ENCODE assay signal across 28 mouse cellular contexts in the genomic region with DNA sequence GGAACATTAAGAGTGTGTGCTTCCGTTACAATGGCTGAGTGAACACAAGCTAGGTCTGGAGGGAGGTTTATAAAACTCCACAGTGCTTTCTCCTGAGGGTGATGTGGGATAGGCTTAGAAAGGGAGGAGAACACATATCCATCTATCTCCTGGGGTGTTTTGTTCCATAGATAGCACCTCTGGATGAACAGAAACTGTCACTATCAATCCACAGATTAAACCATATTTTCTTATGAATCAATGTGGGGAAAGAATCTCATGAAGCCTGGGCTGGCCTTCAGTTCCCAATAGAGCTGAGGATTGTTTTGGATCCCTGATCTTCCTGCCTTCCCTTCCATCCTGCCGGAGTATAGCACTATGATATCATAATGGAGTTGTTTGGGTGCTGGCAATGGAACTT. TPM values are rescaled to one million over a fixed set of nuclear protein-coding genes. Genes with fewer than 3 reads are reported as not detected.
A peak's percentile ranks its signal among the peaks of the same experiment; 100 is the strongest.
DNase-seq lines count a peak whose midpoint lies in the region; ATAC-seq and TF ChIP-seq lines count a peak whose summit lies in the region.
"Had no signal": no experiment of that assay in that cellular context is flagged by ENCODE, and none has a peak within 500 bp of the region (broad histone marks: within the 10 kb centered on the region; RNA-seq: fewer than 3 reads in every experiment).

No protein-coding gene starts in this region.

- H3K9me3 ChIP-seq in midbrain, embryonic 11.5 days (ENCODE audit: control insufficient read depth, low read length), result peaks cover 2% of the 10 kb centered on the region; the same call in 1 of the 2 replicates
- peaks cover 7% of the 10 kb centered on the region; the same call in 1 of the 2 replicates for H3K9me3 ChIP-seq in midbrain, embryonic 10.5 days (replicated peaks)
- H3K9me3 ChIP-seq: embryonic facial prominence, embryonic 13.5 days; embryonic facial prominence, embryonic 15.5 days had no signal

- no peak overlapping the region for H3K9ac ChIP-seq in midbrain, embryonic 11.5 days (ENCODE audit: low read length)
- H3K9ac ChIP-seq: embryonic facial prominence, embryonic 13.5 days; embryonic facial prominence, embryonic 15.5 days; forebrain, embryonic 12.5 days had no signal

- DNase-seq in cerebellum, adult 2 months, result no peak
- no peak for DNase-seq in layer of hippocampus, adult 2 months (ENCODE audit: low spot score in 2 of 2)
- DNase-seq in layer of hippocampus, postnatal 36 days, result no peak
- peak; percentile 72 for DNase-seq in midbrain, embryonic 11.5 days (ENCODE audit: low spot score, missing footprints)
- no peak for DNase-seq in midbrain, embryonic 10.5 days (ENCODE audit: low spot score)
- DNase-seq: adrenal gland, adult 8-10 months; adrenal gland, postnatal 14 days; adrenal gland, postnatal 36 days; B cell, adult 2 months; cerebellum, adult 11 months; cerebellum, adult 18-20 months; cerebellum, adult 9-10 months; cerebellum, postnatal 10 days; cerebellum, postnatal 25 days; embryo, embryonic 11 days had no signal

- no peak for TF ChIP-seq POLR2A in cerebellum, adult 2 months (IDR thresholded peaks at IDR 0.05; ENCODE audit: borderline replicate concordance, insufficient read depth, low read length)

- H3K4me3 ChIP-seq in cerebellum, adult 2 months (replicated peaks; ENCODE audit: insufficient read depth, low read depth, low read length), result no peak overlapping the region
- H3K4me3 ChIP-seq in layer of hippocampus, adult 2 months, result peak overlapping the region; percentile 8; the same call in 1 of the 2 replicates
- H3K4me3 ChIP-seq in midbrain, embryonic 11.5 days (ENCODE audit: low read depth, low read length), result no peak overlapping the region
- no peak overlapping the region for H3K4me3 ChIP-seq in midbrain, embryonic 10.5 days
- H3K4me3 ChIP-seq: embryonic facial prominence, embryonic 13.5 days; embryonic facial prominence, embryonic 15.5 days; erythroblast, embryonic 14.5 days; forebrain, embryonic 10.5 days; forebrain, embryonic 12.5 days had no signal

- H3K4me1 ChIP-seq in cerebellum, adult 2 months (ENCODE audit: control insufficient read depth, insufficient read depth, low read length), result 0 out of 2 replicates have a peak, but pooled peaks cover 3% of the 10 kb centered on the region
- H3K4me1 ChIP-seq in midbrain, embryonic 11.5 days (ENCODE audit: control insufficient read depth, insufficient read depth, low read length), result no peaks in the 10 kb centered on the region; the same call in 1 of the 2 replicates
- peaks cover 7% of the 10 kb centered on the region for H3K4me1 ChIP-seq in midbrain, embryonic 10.5 days

- ATAC-seq in cerebellum, adult (ENCODE audit: insufficient number of reproducible peaks, low FRiP score, low TSS enrichment), result no peak
- ATAC-seq in midbrain, embryonic 11.5 days (ENCODE audit: low FRiP score), result no peak
- ATAC-seq: activated CD4-positive, CD25-positive, alpha-beta regulatory T cell, adult 4 months; CD4-positive, CD25-positive, alpha-beta regulatory T cell, adult 4 months; forebrain, embryonic 14.5 days; forebrain, embryonic 16.5 days; Patski had no signal

- H3K36me3 ChIP-seq in midbrain, embryonic 11.5 days (ENCODE audit: control insufficient read depth, insufficient read depth, low read length), result no peaks in the 10 kb centered on the region
- no peaks in the 10 kb centered on the region; the same call in 1 of the 2 replicates for H3K36me3 ChIP-seq in midbrain, embryonic 10.5 days
- H3K36me3 ChIP-seq: forebrain, embryonic 12.5 days; G1E had no signal

- H3K27ac ChIP-seq in cerebellum, adult 2 months (ENCODE audit: insufficient read depth, low read length), result peak overlapping the region; percentile 13; the same call in 1 of the 2 replicates
- peak overlapping the region; percentile 92 for H3K27ac ChIP-seq in layer of hippocampus, adult 2 months
- no peak overlapping the region for H3K27ac ChIP-seq in midbrain, embryonic 11.5 days (ENCODE audit: low read depth, low read length)
- H3K27ac ChIP-seq in midbrain, embryonic 10.5 days (replicated peaks), result no peak overlapping the region
- H3K27ac ChIP-seq: embryonic facial prominence, embryonic 13.5 days; embryonic facial prominence, embryonic 15.5 days; forebrain, embryonic 10.5 days; forebrain, embryonic 12.5 days had no signal

- no peaks in the 10 kb centered on the region for H3K27me3 ChIP-seq in cerebellum, adult 2 months (ENCODE audit: control insufficient read depth, insufficient read depth, low read length)
- H3K27me3 ChIP-seq in midbrain, embryonic 11.5 days (ENCODE audit: control insufficient read depth, insufficient read depth, low read length), result peaks cover 77% of the 10 kb centered on the region
- H3K27me3 ChIP-seq in midbrain, embryonic 10.5 days (ENCODE audit: low read depth, poor library complexity, severe bottlenecking), result peaks cover 100% of the 10 kb centered on the region
- H3K27me3 ChIP-seq: CH12.LX; embryonic facial prominence, embryonic 13.5 days; embryonic facial prominence, embryonic 15.5 days; Patski had no signal

- H3K4me2 ChIP-seq in midbrain, embryonic 11.5 days, result no peak overlapping the region
- H3K4me2 ChIP-seq: embryonic facial prominence, embryonic 13.5 days; embryonic facial prominence, embryonic 15.5 days; forebrain, embryonic 12.5 days had no signal

- WGBS in cerebellum, adult 2 months, result 97% methylated on average over 2 of the region's 2 CpGs
- WGBS in midbrain, embryonic 11.5 days, result 90% methylated on average over 2 of the region's 2 CpGs
- 95% methylated on average over 2 of the region's 2 CpGs for WGBS in midbrain, embryonic 10.5 days

- no peak for TF ChIP-seq CTCF in cerebellum, adult 2 months (IDR thresholded peaks at IDR 0.05; ENCODE audit: borderline replicate concordance, insufficient read depth, low read depth, low read length)
- no peak for TF ChIP-seq CTCF in layer of hippocampus, adult 2 months (conservative IDR thresholded peaks at IDR 0.05)

RNA-seq across cellular contexts. Expression of a gene that starts 5.5 kb away (rescaled TPM):
- 32.2 and 39.7 TPM in 2 replicates for polyA plus RNA-seq in cerebellum, adult 2 months (2012; rRNA removed)
- 100 to 1,000 TPM; 248 to 257 TPM for total RNA-seq in layer of hippocampus, adult 2 months (2021)
- total RNA-seq in layer of hippocampus, postnatal 36 days (2021), result 100 to 1,000 TPM; 240 to 247 TPM
- 1.8 and 2.1 TPM in 2 replicates for polyA plus RNA-seq in midbrain, embryonic 11.5 days (2014; fragmentation: Nextera tagmentation; extraction: Ambion mirVana)
- polyA plus RNA-seq in midbrain, embryonic 10.5 days (2016; fragmentation: Nextera tagmentation; extraction: Ambion mirVana), result 2.3 and 2.7 TPM in 2 replicates
- polyA plus RNA-seq: erythroblast, embryonic 14.5 days; G1E had no signal

Comparison
In these comparisons a context has a peak if more than half of its experiments do, and no peak if none do; other contexts are left out.
1. H3K27ac ChIP-seq: peak in cerebellum, adult 2 months (single experiment) and layer of hippocampus, adult 2 months (single experiment); none in midbrain, embryonic 11.5 days (single experiment) and midbrain, embryonic 10.5 days (single experiment).